Mouse (Mus musculus) kidney, adult 2 months (tissue): ENCODE results near the gene Fam219a.

Experiments used
- CTCF ChIP-seq: fragments of 200-500 bp; conservative IDR thresholded peaks from 2 replicates; pipeline ENCODE4 v1.5.1; 2011; ENCODE audit warnings: low read depth, mild to moderate bottlenecking, control low read depth, low read length, moderate library complexity, mixed read lengths; ENCODE audit not compliant: insufficient read depth, insufficient read length
- POLR2A ChIP-seq: fragments of 200-500 bp; IDR thresholded peaks from one replicate; pipeline ENCODE4 v1.6.1; 2011; ENCODE audit warnings: low read depth, low read length, control low read depth

DNA sequence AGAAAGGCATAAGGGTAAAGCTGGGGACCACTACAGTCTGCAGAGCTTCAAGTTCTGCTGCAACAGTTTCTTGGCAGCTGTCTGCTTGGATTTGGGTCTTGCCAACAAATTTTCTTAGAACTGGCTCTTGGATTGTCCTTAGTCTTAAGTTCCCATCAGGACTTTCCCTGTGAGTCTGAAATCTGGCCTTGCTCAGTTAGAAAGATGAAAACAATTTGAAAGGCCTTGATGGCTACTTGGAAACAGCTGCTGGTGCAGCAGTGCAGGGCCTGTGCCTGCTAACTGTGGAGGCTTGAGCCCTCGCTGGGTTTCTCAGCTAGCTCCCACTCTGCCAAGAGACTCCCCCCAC is 89.9 kb downstream of the Fam219a start:
- TF ChIP-seq CTCF (no peak), POLR2A (no peak)
